Mouse (Mus musculus): ENCODE measurements around the gene Plekhh3. TPM values are rescaled to one million over a fixed set of nuclear protein-coding genes. Genes with fewer than 3 reads are reported as not detected.

The Plekhh3 gene
- total and polyA plus RNA-seq, 3 experiments, result 1.5 to 3.8 (median 2.6) TPM

GRCm38 (mm10) chr11:101189495-101190180 lies 18.5 kb upstream of the Plekhh3 start:
- Histone ChIP-seq H3K36me3 (replicated peaks) (peaks cover 36% of the 10 kb centered on the region), H3K9me3 (replicated peaks) (no peaks in the 10 kb centered on the region), H3K4me3 (ENCODE audit: low read depth, low read length) (peak overlapping the region; percentile 29; the same call in 1 of the 2 replicates), H3K4me1 (ENCODE audit: insufficient read depth, low read depth, low read length) (peaks cover 37% of the 10 kb centered on the region), H3K27me3 (ENCODE audit: insufficient read depth, low read length) (peaks cover 2% of the 10 kb centered on the region; the same call in 1 of the 2 replicates)
- DNase-seq (ENCODE audit: low spot score), result peak; percentile 79
- ATAC-seq (ENCODE audit: extremely low read depth, insufficient number of reproducible peaks, low FRiP score, poor library complexity, severe bottlenecking), result peak; percentile 87
- TF ChIP-seq TAL1 (conservative IDR thresholded peaks at IDR 0.05; ENCODE audit: low read depth, low read length), result peak; percentile 65
- no peak for TF ChIP-seq CTCF (IDR thresholded peaks at IDR 0.05; ENCODE audit: low read depth, low read length)

- Histone ChIP-seq H3K9me3 (replicated peaks) (no peaks in the 10 kb centered on the region), H3K4me1 (ENCODE audit: insufficient read depth, low read depth, low read length) (peaks cover 37% of the 10 kb centered on the region), H3K27me3 (ENCODE audit: insufficient read depth, low read length) (peaks cover 14% of the 10 kb centered on the region), H3K36me3 (replicated peaks) (peaks cover 23% of the 10 kb centered on the region), H3K4me3 (ENCODE audit: low read depth, low read length) (no peak overlapping the region)
- TF ChIP-seq POLR2AphosphoS5 (IDR thresholded peaks at IDR 0.05; ENCODE audit: insufficient replicate concordance, low read depth, low read length) (no peak), TAL1 (conservative IDR thresholded peaks at IDR 0.05; ENCODE audit: low read depth, low read length) (no peak), CTCF (IDR thresholded peaks at IDR 0.05; ENCODE audit: low read depth, low read length) (no peak), GATA1 (IDR thresholded peaks at IDR 0.05; ENCODE audit: borderline replicate concordance, low read length) (no peak), GATA2 (IDR thresholded peaks at IDR 0.05; ENCODE audit: borderline replicate concordance, low read depth, low read length) (no peak)
- ATAC-seq (ENCODE audit: extremely low read depth, insufficient number of reproducible peaks, low FRiP score, poor library complexity, severe bottlenecking), result no peak
- DNase-seq (ENCODE audit: low spot score), result no peak
Measured at GRCm38 (mm10) chr11:101188166-101188805, 17.1 kb upstream of the Plekhh3 start.

- Histone ChIP-seq H3K36me3 (replicated peaks) (peaks cover 15% of the 10 kb centered on the region), H3K4me1 (ENCODE audit: insufficient read depth, low read depth, low read length) (peaks cover 37% of the 10 kb centered on the region), H3K27me3 (ENCODE audit: insufficient read depth, low read length) (peaks cover 22% of the 10 kb centered on the region), H3K9me3 (replicated peaks) (no peaks in the 10 kb centered on the region), H3K4me3 (ENCODE audit: low read depth, low read length) (no peak overlapping the region)
- TF ChIP-seq TAL1 (conservative IDR thresholded peaks at IDR 0.05; ENCODE audit: low read depth, low read length), result no peak
- no peak for TF ChIP-seq CTCF (IDR thresholded peaks at IDR 0.05; ENCODE audit: low read depth, low read length)
- TF ChIP-seq GATA2 (IDR thresholded peaks at IDR 0.05; ENCODE audit: borderline replicate concordance, low read depth, low read length), result no peak
- no peak for TF ChIP-seq GATA1 (IDR thresholded peaks at IDR 0.05; ENCODE audit: borderline replicate concordance, low read length)
- TF ChIP-seq POLR2AphosphoS5 (IDR thresholded peaks at IDR 0.05; ENCODE audit: insufficient replicate concordance, low read depth, low read length), result no peak
- ATAC-seq (ENCODE audit: extremely low read depth, insufficient number of reproducible peaks, low FRiP score, poor library complexity, severe bottlenecking), result no peak
- no peak for DNase-seq (ENCODE audit: low spot score)
Measured at GRCm38 (mm10) chr11:101187541-101187940, 16.4 kb upstream of the Plekhh3 start.

- DNase-seq (ENCODE audit: low spot score) (no peak), ATAC-seq (ENCODE audit: extremely low read depth, insufficient number of reproducible peaks, low FRiP score, poor library complexity, severe bottlenecking) (no peak)
- peaks cover 29% of the 10 kb centered on the region for H3K27me3 ChIP-seq (ENCODE audit: insufficient read depth, low read length)
- no peaks in the 10 kb centered on the region for H3K9me3 ChIP-seq (replicated peaks)
- peaks cover 9% of the 10 kb centered on the region for H3K36me3 ChIP-seq (replicated peaks)
- peaks cover 37% of the 10 kb centered on the region for H3K4me1 ChIP-seq (ENCODE audit: insufficient read depth, low read depth, low read length)
- no peak overlapping the region for H3K4me3 ChIP-seq (ENCODE audit: low read depth, low read length)
- TF ChIP-seq POLR2AphosphoS5 (IDR thresholded peaks at IDR 0.05; ENCODE audit: insufficient replicate concordance, low read depth, low read length) (no peak), GATA1 (IDR thresholded peaks at IDR 0.05; ENCODE audit: borderline replicate concordance, low read length) (no peak), GATA2 (IDR thresholded peaks at IDR 0.05; ENCODE audit: borderline replicate concordance, low read depth, low read length) (no peak), TAL1 (conservative IDR thresholded peaks at IDR 0.05; ENCODE audit: low read depth, low read length) (no peak), CTCF (IDR thresholded peaks at IDR 0.05; ENCODE audit: low read depth, low read length) (no peak)
Measured at GRCm38 (mm10) chr11:101186526-101187247, 15.5 kb upstream of the Plekhh3 start.

GRCm38 (mm10) chr11:101185441-101185840 lies 14.3 kb upstream of the Plekhh3 start:
- DNase-seq (ENCODE audit: low spot score) (no peak), ATAC-seq (ENCODE audit: extremely low read depth, insufficient number of reproducible peaks, low FRiP score, poor library complexity, severe bottlenecking) (no peak)
- Histone ChIP-seq H3K9me3 (replicated peaks) (no peaks in the 10 kb centered on the region), H3K27me3 (ENCODE audit: insufficient read depth, low read length) (peaks cover 32% of the 10 kb centered on the region), H3K4me1 (ENCODE audit: insufficient read depth, low read depth, low read length) (peaks cover 28% of the 10 kb centered on the region), H3K4me3 (ENCODE audit: low read depth, low read length) (no peak overlapping the region), H3K36me3 (replicated peaks) (peaks cover 3% of the 10 kb centered on the region)
- TF ChIP-seq POLR2AphosphoS5 (IDR thresholded peaks at IDR 0.05; ENCODE audit: insufficient replicate concordance, low read depth, low read length) (no peak), GATA2 (IDR thresholded peaks at IDR 0.05; ENCODE audit: borderline replicate concordance, low read depth, low read length) (no peak), GATA1 (IDR thresholded peaks at IDR 0.05; ENCODE audit: borderline replicate concordance, low read length) (no peak)

GRCm38 (mm10) chr11:101184984-101185383 lies 13.8 kb upstream of the Plekhh3 start:
- Histone ChIP-seq H3K36me3 (replicated peaks) (peaks cover 3% of the 10 kb centered on the region), H3K4me3 (ENCODE audit: low read depth, low read length) (no peak overlapping the region), H3K27me3 (ENCODE audit: insufficient read depth, low read length) (peaks cover 33% of the 10 kb centered on the region), H3K4me1 (ENCODE audit: insufficient read depth, low read depth, low read length) (peaks cover 26% of the 10 kb centered on the region), H3K9me3 (replicated peaks) (no peaks in the 10 kb centered on the region)
- no peak for DNase-seq (ENCODE audit: low spot score)
- TF ChIP-seq POLR2AphosphoS5 (IDR thresholded peaks at IDR 0.05; ENCODE audit: insufficient replicate concordance, low read depth, low read length) (no peak), GATA2 (IDR thresholded peaks at IDR 0.05; ENCODE audit: borderline replicate concordance, low read depth, low read length) (no peak), TAL1 (conservative IDR thresholded peaks at IDR 0.05; ENCODE audit: low read depth, low read length) (no peak), GATA1 (IDR thresholded peaks at IDR 0.05; ENCODE audit: borderline replicate concordance, low read length) (no peak), CTCF (IDR thresholded peaks at IDR 0.05; ENCODE audit: low read depth, low read length) (no peak)
- ATAC-seq (ENCODE audit: extremely low read depth, insufficient number of reproducible peaks, low FRiP score, poor library complexity, severe bottlenecking), result no peak

Measured in G1E (cell line).